Mouse (Mus musculus) heart, postnatal 0 days (tissue): Measurements from ENCODE around the gene Tigd2. TPM values are rescaled to one million over a fixed set of nuclear protein-coding genes. Genes with fewer than 3 reads are reported as not detected.

Experiments
- ATAC-seq: fragments of 200-750 bp; cut with Nextera tagmentation; 2 replicates; pipeline ENCODE4 v1.8.0; 2017; ENCODE audit warnings: low read depth, moderate number of reproducible peaks, moderate library complexity; ENCODE audit not compliant: insufficient read depth
- DNase-seq: peaks from one replicate; pipeline ENCODE4 v3.0.0-alpha.2; 2016; ENCODE audit warnings: low spot score
- H3K27ac ChIP-seq: fragments of 300-500 bp; sonication (generic); 2 replicates; pipeline ENCODE4 v1.5.1; 2014; ENCODE audit warnings: low read depth, mild to moderate bottlenecking
- H3K27me3 ChIP-seq: fragments of 300-500 bp; sonication (generic); 2 replicates; pipeline ENCODE4 v1.6.1; 2014; ENCODE audit warnings: low read length, mixed read lengths; ENCODE audit not compliant: control insufficient read depth, insufficient read depth
- H3K36me3 ChIP-seq: fragments of 300-500 bp; sonication (generic); replicated peaks from 2 replicates; pipeline ENCODE4 v1.6.1; 2014; ENCODE audit warnings: low read length, mixed read lengths; ENCODE audit not compliant: control insufficient read depth, insufficient read depth
- H3K4me1 ChIP-seq: fragments of 300-500 bp; sonication (generic); 2 replicates; pipeline ENCODE4 v1.6.1; 2014; ENCODE audit warnings: antibody characterized with exemption; ENCODE audit not compliant: control insufficient read depth, insufficient read depth
- H3K4me2 ChIP-seq: fragments of 300-500 bp; sonication (generic); 2 replicates; pipeline ENCODE4 v1.6.1; 2014; ENCODE audit warnings: low read depth, mild to moderate bottlenecking, low read length, moderate library complexity
- H3K4me3 ChIP-seq: fragments of 300-500 bp; sonication (generic); 2 replicates; pipeline ENCODE4 v1.5.1; 2014; ENCODE audit warnings: low read depth, low read length
- H3K9ac ChIP-seq: fragments of 300-500 bp; sonication (generic); replicated peaks from 2 replicates; pipeline ENCODE4 v1.6.1; 2014; ENCODE audit warnings: low read depth, low read length, mixed read lengths
- H3K9me3 ChIP-seq: fragments of 300-500 bp; sonication (generic); replicated peaks from 2 replicates; pipeline ENCODE4 v1.6.1; 2016; ENCODE audit warnings: low read length; ENCODE audit not compliant: control insufficient read depth
- CTCF ChIP-seq: IDR thresholded peaks from 2 replicates; pipeline ENCODE4 v1.5.1; 2016; ENCODE audit warnings: antibody characterized with exemption, control low read depth, low read depth
- EP300 ChIP-seq: IDR thresholded peaks from 2 replicates; pipeline ENCODE4 v1.6.1; 2016; ENCODE audit warnings: antibody characterized with exemption, low read depth
- WGBS: fragments of 180-500 bp; shearing (Covaris S2); extraction: QIAGEN DNeasy Blood & Tissue Kit; methylation state at CpG from one replicate; pipeline ENCODE4 v1.1.7; 2014; 5-methylcytosine and 5-hydroxymethylcytosine counted together
- polyA plus RNA-seq: library from polyadenylated mRNA; unstranded; fragments of >200 nt; fragmentation: Nextera tagmentation; extraction: Ambion mirVana; gene quantifications from 2 replicates; pipeline ENCODE4 v1.2.1, GENCODE M21; 2015
- total RNA-seq: library from RNA; depleted of rRNA; stranded (reverse); fragments of >200 nt; gene quantifications from 2 replicates; pipeline ENCODE4 v1.2.3, GENCODE M21; 2014; ENCODE audit warnings: low replicate concordance

The Tigd2 gene
- total and polyA plus RNA-seq, 2 experiments from 2014 or later = 11.7 to 12.4 TPM

DNA sequence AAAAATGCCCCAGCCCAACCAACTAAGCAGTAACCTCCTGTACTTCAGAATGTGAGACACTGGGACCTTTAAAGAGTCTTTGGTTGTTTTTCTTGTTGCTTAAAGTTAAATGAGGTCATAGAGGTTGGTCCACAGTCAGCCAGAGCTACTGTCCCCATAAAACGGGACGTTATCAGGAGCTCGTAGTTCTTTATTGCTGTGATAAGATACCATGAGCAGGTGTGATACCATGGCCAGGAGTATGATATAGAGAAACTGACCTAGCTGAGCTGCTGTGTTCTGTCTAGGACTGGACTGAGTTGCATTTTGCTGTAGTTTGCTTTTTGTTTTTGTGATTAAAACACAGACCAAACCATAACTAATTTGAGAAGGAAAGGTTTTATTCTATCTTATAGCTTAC, 37.4 kb upstream of the Tigd2 start:
- WGBS = 29% methylated on average over 3 of the region's 3 CpGs
- Histone ChIP-seq H3K27me3 (no peaks in the 10 kb centered on the region), H3K4me1 (no peaks in the 10 kb centered on the region), H3K27ac (no peak overlapping the region), H3K4me2 (no peak overlapping the region), H3K9me3 (no peaks in the 10 kb centered on the region), H3K4me3 (no peak overlapping the region), H3K9ac (no peak overlapping the region), H3K36me3 (no peaks in the 10 kb centered on the region)
- TF ChIP-seq EP300 (no peak), CTCF (no peak)
- DNase-seq (no peak), ATAC-seq (no peak)

DNA sequence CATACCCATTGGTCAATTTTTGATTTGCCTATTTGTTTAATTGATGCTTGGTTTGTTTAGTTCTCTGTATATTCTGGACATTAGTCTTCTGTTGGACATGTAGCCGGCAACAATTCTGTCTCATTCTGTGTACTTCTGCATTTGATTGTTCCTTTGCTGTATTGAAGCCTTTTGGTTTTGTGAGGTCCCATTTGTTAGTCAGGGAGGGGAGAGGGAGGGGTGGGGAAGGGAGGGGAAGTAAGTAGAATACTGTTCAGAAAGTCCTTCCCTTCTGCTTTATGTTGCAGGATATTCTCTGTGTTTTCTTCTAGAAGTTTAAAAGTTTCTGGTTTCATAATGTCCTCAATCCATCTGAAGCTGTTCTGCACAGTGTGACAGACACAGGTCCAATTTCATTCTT, 34.7 kb upstream of the Tigd2 start:
- H3K27ac ChIP-seq = no peak overlapping the region
- no peak overlapping the region for H3K4me3 ChIP-seq
- H3K27me3 ChIP-seq = no peaks in the 10 kb centered on the region
- H3K36me3 ChIP-seq = no peaks in the 10 kb centered on the region
- no peak overlapping the region for H3K9ac ChIP-seq
- H3K4me1 ChIP-seq = no peaks in the 10 kb centered on the region
- DNase-seq (no peak), ATAC-seq (no peak)
- no peaks in the 10 kb centered on the region for H3K9me3 ChIP-seq
- H3K4me2 ChIP-seq = no peak overlapping the region
- no peak for TF ChIP-seq CTCF
- no peak for TF ChIP-seq EP300
- 83% methylated on average over 1 of the region's 1 CpGs for WGBS

DNA sequence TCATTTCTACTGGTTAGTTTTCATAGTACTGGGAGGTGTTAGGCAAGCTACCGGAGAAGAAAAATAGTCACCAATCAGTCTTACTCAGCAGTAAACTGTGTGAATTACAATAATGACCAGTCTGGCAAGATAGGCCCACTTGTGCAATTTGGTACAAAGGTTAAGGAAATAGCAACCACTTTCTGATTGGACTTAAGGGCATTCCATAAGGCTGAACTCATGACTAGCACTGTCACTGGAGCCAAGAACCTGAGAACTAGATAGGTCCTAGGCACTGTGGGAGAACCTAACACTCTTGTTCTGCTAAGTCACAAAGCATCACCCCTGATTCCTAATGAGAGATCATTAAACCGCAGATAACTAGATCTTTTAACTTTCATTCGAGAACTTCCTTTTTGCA, 30.6 kb upstream of the Tigd2 start:
- TF ChIP-seq EP300 = no peak
- TF ChIP-seq CTCF = no peak
- DNase-seq = no peak
- Histone ChIP-seq H3K9ac (no peak overlapping the region), H3K27me3 (no peaks in the 10 kb centered on the region), H3K4me1 (no peaks in the 10 kb centered on the region), H3K4me2 (no peak overlapping the region), H3K9me3 (no peaks in the 10 kb centered on the region), H3K4me3 (no peak overlapping the region), H3K27ac (no peak overlapping the region), H3K36me3 (no peaks in the 10 kb centered on the region)
- ATAC-seq = no peak
- WGBS = 74% methylated on average over 3 of the region's 3 CpGs

DNA sequence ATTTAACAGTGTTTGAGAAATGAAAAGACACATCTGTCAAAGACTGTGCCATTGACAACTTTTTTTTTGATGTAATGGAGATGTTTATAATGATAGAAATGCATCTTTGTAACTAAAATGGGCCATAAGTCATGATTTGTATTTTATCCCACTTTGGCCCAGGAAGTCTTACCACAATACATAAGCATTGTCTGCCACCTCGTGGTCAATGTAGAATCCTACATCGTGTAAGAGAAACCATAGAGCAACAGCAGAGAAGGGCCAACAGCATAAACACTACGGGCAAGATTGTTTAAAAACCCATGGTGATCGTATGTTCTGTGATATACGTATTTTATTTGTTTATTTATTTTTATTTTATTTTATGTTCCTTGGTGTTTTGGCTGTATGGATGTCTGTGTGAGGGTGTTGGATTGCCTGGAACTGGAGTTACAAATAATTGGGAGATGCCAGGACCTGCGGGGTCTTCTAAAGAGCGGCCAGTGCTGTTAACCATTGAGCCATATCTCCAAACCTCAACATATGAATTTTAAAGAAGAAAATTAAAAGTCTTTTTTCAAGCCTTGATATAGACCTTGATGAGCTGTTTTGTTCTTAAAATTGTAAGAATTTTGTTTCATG, 28.2 kb upstream of the Tigd2 start:
- no peak overlapping the region for H3K4me3 ChIP-seq
- H3K36me3 ChIP-seq = no peaks in the 10 kb centered on the region
- no peak overlapping the region for H3K4me2 ChIP-seq
- TF ChIP-seq CTCF (peak; percentile 87), EP300 (no peak)
- WGBS = 39% methylated on average over 7 of the region's 7 CpGs
- no peaks in the 10 kb centered on the region for H3K4me1 ChIP-seq
- DNase-seq (peak; percentile 56), ATAC-seq (peak; percentile 58; the same call in 1 of the 2 replicates)
- H3K27me3 ChIP-seq = no peaks in the 10 kb centered on the region
- no peak overlapping the region for H3K9ac ChIP-seq
- H3K27ac ChIP-seq = no peak overlapping the region
- H3K9me3 ChIP-seq = no peaks in the 10 kb centered on the region

DNA sequence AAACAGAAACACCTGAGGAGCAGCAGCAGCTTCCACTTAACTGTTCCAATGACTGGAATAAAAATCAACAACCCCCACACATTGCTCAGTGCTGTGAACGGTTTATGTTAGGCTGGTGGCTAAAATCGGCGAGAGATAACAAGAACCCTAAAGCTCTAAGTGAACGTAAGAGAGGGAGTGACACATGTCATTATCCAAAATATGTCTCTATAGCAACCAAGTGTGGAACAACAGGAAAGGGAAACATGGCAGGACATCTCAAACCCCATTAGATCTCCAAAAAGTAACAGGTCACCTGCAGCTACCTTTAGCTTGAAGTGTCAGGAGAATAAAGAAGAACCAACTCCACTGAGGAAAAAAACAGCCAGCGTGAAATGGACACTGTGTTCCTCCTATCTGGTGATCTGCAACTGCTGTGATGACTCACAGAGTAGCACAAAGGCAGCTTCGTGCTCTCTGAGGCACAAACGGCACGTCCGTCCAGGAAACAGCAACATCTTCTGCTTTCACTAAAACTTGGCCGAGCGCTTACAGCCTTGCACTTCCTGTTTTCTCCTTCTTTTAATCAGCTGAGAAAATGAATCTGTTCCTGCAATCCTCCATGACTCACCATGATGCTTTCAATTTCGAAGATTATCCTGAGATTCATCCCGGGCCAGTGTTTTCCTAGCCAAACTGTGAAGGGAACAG, 23.5 kb upstream of the Tigd2 start:
- H3K4me3 ChIP-seq = no peak overlapping the region
- no peak for TF ChIP-seq CTCF
- no peak for TF ChIP-seq EP300
- no peak overlapping the region for H3K9ac ChIP-seq
- no peaks in the 10 kb centered on the region for H3K27me3 ChIP-seq
- H3K4me2 ChIP-seq = peak overlapping the region; percentile 9; the same call in 1 of the 2 replicates
- 0 out of 2 replicates have a peak overlapping the region, but pooled peaks have one; percentile 30 for H3K27ac ChIP-seq
- peak; percentile 44; the same call in 1 of the 2 replicates for ATAC-seq
- peak; percentile 30 for DNase-seq
- no peaks in the 10 kb centered on the region for H3K36me3 ChIP-seq
- 36% methylated on average over 13 of the region's 13 CpGs for WGBS
- no peaks in the 10 kb centered on the region for H3K9me3 ChIP-seq
- H3K4me1 ChIP-seq = no peaks in the 10 kb centered on the region
